Mouse (Mus musculus) layer of hippocampus, adult 9-10 months (tissue): ENCODE data around the gene Zwilch.
A peak's percentile ranks its signal among the peaks of the same experiment; 100 is the strongest.
"Not testable (repeated sequence)": the region's sequence is repeated elsewhere in the genome, so short reads cannot be mapped to it uniquely, and the experiment has no call there.

Experiments
- DNase-seq: peaks from one replicate; pipeline ENCODE4 v3.0.0; 2022; ENCODE audit warnings: low spot score

The Zwilch gene

DNA sequence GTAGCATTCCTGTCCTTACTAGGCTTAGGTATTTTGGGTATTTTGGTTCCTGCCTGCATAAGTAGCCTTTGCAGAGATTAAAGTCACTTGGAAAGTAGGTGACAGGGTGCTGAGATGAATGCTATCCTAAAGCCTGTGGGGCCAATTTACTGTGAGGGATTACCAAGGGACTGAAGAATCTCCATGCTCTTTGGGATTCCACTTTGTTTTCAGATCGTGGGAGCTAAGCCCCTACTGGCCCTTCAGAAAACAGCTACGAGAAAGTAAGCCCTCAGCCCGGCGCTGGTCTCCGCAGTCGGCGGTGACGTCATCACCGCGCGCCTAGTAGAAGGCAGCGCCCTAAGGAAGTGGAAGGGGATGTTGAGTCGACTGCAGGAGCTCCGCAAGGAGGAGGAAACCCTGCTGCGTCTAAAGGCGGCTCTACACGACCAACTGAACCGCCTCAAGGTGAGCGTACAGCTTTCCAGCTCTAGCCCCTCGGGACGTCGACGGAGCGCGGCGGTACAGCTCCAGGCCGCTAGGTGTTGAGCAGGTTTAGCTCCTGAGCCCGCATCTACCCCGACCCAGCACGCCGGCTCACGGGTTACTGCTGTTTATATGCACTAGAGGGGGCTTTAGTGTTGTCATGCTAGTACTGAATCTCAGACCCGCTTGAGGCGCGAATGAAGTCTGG lies 6.2 kb upstream of the Zwilch start, which contains the start of gene Snapc5:
Gene Snapc5, plus strand, starts transcription at position 301 of the 673 bp plus-strand sequence.
- peak; percentile 73 for DNase-seq

DNA sequence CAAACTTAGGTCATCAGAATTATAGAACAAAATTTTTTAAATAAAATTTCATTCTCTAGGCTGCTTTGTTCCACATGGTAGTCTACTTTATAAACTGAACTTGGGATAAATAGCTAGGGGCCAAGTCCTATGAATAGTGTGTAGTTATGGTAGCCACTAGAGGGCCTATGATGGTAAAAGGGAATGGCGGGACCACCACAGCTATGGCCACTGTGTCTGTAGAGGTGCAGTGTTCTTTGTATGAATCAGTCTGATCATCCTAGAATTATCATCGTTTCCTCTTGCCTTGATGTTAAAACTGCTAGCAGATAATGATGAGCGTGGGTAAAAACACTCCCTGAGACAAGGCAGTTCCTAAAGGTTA lies 5.7 kb upstream of the Zwilch start:
- no peak for DNase-seq

DNA sequence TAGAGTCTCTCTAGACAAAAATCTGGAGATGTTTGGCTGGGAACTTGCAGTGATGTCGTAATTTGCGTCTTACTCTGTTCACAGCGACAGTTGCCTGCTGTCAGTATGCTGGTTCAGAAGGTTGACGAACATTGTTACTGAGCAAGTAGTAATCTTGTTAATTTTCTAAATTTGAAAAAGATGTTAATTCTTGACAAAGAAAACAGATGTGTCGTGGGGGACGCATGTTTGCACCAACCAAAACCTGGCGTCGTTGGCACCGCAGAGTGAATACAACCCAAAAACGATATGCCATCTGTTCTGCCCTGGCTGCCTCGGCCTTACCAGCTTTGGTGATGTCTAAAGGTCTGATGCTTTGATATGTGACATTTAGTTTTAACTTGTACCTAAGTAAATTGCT lies 2.5 kb upstream of the Zwilch start:
- DNase-seq: peak; percentile 30

DNA sequence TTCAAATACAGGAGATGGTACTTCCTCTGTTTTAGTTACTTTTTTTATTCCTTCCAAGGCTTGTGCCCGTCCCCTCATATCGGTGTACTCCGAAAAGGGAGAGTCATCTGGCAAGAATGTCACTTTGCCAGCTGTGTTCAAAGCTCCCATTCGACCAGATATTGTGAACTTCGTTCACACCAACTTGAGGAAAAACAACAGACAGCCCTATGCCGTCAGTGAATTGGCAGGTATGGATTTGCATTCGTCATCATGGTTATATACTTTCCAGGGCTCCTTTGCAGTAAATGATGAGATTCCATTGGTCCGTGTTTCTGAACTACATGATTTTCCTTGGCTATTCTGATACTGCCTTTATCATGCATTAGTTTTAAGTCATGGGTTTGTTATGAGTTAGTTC lies 1.9 kb upstream of the Zwilch start:
- no peak for DNase-seq

DNA sequence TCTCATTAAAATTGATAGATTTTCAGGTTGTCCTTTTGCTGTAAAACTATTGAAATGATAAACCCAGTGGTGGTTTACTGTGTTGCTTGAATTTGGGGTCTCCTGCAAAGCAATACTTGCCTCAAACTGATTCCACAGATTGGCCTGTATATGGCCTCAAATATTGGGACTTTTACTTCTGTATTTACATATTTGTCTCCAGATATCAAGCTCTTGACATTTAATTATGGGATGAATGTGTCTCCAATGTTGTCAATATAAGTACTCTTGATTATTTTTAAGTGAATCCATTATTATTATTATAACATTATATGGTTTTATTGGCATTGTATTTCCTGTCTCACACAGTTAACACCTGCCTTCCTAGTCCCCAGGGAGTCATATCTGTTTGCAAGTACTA lies 1.4 kb upstream of the Zwilch start:
- DNase-seq: no peak

DNA sequence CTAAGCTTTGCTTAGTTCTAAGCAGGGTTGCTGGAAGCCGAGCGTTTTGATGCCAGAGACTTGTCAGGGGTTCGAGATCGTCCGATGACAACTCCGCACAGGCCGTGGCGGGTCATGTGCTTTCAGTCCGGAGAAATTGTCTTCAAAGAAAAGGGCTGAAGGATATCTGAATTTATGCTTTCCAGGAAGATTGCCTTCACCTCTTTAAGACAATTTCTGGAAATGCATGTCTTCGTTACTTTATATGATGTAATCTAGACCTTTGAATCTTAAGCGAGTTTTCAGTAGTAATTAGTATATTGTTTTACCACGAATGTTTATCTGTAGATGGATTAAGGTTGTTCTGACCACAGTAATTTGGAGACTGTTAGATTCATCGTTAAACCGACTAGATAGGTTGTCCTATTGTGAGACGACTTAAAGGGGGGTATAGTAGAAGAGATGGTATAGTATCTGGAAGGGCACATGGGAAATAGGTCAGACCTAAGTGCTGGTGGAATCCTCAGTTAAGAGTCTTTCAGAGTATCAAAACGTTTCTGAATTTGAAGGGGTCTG lies 839 bp upstream of the Zwilch start:
- no peak for DNase-seq

DNA sequence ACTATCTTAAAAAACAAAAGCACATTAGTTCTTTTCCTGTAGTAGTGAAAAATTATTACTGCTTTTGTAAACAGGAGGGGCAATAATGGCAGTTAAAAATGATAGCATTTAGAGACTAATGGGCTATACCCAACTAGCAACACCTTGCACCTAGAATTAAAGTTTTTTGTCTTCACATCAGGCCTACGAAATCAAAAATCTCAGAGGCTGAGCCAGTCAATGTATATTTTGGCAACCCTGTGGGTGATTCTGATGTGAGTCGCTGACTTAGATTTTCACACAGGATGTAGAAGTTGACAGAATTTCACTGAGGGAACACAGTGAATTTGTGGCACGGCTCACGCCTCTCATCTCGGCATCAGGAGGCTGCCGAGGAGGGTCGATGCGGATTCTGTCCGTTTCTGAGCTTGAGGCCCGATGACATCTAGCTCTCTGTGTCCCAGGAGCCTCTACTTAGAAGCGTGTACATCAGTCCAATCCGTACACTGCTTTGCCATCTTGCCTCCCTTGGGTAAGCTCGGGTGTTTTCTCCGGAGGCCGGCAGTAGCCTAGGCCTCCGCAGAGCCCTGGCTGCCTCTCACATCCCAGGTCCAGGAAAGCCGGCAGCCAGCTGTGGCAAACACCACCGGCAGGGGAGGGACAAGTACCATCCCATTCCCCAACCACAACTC lies 624 bp downstream of the Zwilch start:
- DNase-seq: no peak

DNA sequence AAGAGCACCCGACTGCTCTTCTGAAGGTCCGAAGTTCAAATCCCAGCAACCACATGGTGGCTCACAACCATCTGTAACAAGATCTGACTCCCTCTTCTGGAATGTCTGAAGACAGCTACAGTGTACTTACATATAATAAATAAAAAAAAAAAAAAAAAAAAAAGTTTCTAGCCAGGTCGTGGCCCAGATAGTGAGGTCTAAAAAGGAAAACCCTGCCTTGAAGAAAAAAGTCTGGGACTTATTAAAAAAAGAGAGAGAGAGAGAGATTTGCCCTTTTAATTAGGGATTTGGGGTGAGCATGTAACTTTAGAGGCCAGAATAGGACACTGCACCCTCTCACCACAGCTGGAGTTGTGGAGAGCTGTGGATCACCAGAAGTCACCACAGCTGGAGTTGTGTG lies 2.9 kb downstream of the Zwilch start:
- DNase-seq: not testable (repeated sequence)

DNA sequence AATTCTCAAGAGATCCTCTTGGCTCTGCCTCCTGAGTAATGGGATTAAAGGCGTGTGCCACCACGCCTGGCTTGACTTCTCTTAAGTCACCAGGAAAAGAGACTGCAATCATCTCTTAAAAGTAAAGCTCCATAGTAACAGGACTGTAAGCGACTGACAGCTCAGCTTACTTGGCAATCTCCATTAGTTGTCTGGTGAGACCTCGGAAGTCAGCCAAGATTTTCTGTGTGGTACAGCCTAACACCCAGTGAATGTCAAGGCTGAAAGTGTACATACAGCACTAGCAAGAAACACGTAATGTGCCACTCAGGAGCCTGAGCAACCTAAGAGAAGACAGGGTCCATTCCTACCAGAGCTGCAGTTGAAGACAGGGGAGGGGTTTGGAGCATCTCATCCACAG lies 12.4 kb downstream of the Zwilch start:
- DNase-seq: no peak

DNA sequence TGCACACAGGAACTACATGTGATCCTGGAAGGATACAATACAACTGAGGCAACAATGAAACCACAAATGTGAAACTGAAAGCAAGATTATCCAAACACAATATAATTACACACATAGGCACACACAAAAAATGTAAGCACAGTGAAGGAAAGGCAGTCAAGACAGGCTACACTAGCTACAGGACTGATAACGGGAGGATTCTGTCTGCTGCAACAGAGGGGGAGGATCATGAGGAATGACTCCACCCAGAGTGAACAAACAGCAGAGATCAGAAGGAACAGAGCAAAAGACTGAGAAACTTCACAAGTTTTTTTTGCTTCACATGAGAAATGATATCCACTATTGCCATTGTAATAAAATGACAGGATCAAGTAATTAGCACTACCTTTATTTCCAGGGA lies 16.3 kb downstream of the Zwilch start:
- no peak for DNase-seq

DNA sequence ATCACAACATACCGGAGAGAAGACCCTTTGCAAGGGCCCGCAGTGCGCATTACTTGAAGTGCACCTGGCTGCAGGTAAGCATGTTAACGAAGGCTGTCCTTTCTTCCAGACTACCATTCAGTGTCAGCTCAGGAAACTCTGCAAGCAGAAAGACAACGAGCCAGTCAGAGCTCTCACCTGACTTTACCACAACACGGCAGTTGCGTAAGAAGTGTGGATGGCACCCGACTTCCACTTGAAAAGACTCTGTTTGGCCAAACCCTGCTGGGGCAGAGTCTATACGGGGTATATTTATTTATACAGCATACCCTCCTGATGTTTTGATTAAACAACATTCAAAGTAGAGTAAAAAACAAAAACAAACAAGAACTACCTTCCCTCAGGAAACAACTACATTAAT lies 33.0 kb downstream of the Zwilch start:
- no peak for DNase-seq

DNA sequence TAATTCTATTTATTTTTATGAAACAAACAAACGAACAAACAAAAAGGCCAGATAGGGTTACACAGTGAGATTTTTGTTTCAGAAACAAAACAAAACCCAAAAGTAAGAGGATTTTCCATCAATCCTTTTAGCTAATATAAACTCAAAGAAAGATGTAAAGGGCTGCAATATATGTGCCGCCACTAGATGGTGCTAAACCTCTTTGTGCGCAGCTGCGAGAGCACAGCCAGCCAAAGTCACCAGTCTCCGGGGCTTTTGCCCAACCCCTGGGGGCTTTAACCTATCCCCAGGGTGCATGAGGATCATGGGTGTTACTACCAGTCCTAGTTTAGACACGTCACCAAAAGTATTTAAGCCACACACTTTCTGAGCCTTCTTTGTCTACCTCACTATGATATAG lies 34.0 kb downstream of the Zwilch start:
- peak; percentile 39 for DNase-seq

DNA sequence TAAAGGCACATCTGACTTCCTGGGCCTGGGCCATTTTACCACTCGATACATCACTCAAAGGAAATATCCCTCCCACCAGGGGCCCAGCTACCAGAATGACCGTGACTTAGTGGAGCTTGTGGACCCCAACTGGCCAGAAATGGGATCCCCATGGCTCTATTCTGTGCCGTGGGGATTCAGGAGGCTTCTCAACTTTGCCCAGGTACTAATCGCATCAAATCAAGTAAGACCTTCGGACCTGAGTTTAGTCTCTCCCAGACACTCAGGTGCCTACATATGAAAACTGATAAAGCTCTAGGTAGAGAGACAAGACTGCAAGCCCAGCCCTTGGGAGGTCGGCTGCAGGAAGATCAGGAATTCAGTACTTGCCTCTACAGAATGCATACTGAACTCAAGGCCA lies 41.3 kb downstream of the Zwilch start:
- no peak for DNase-seq

DNA sequence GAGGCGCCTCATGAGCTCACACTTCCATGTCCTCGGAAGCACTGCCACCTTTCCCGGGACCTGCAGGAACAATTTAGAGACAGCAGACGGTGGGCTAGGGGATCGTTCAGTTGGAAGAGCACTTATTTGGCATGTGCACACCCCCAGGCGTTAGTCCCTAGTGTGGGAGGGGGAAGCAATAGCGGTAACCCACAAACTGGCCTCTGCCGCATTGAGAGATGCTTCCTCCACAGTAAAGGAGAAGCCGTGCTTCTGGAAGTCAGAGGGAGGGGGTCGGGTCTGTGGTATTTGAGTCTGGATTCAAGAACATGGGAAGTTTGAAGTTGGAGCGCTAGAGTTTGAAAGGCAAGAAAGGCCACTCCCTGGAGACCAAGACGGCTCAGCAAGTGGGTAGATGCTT lies 46.8 kb downstream of the Zwilch start:
- DNase-seq: no peak

DNA sequence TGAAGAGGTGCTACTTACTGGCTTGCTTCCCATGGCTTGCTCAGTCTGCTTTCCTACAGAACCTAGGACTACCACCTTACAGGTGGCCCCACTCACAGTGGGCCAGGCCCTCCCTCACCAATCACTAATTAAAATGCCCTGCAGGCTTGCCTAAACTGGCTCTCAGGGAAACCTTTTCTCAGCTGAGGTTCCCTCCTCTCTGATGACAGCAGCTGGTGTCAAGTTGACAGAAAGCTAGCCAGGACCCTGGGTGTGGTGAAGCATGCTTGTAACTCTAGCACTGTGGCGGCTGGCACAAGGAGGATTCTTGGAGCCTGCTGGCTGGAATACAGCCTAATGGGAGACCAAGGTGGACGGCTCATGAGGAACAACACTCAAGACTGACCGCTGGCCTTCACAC lies 47.6 kb downstream of the Zwilch start:
- no peak for DNase-seq

DNA sequence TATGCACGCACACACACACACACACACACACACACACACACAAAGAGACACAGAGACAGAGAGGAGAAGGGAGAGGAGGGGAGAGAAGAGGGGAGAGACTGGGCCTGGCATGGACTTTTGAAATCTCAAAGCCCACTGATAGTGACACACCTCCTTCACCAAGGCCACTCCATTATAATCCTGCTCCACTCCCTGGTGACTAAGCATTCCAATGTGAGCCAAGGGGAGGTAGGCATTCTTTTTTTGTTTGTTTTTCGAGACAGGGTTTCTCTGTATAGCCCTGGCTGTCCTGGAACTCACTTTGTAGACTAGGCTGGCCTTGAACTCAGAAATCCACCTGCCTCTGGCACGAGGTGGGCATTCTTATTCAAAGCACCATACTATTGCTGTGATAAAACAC lies 48.1 kb downstream of the Zwilch start:
- DNase-seq: not testable (repeated sequence)

DNA sequence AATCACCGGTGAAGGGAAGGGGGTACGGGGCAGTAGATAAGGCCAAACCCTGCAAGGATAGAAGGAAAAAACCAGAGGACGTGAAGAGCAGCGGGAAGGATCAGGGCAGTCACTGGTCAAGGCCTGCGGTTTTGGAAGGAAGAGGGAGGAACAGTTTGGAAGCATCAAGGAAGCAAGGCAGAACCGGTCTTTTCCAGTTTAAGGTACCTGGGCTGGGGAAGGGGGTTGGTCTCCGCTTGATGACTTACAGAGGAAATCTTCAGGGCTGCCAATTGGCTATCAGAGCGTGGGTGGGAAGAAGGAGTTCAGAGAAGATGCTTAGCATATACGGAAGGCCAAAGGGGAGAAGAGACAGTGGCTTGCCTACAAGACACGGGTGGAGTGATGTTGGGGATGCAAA lies 50.3 kb downstream of the Zwilch start:
- no peak for DNase-seq

DNA sequence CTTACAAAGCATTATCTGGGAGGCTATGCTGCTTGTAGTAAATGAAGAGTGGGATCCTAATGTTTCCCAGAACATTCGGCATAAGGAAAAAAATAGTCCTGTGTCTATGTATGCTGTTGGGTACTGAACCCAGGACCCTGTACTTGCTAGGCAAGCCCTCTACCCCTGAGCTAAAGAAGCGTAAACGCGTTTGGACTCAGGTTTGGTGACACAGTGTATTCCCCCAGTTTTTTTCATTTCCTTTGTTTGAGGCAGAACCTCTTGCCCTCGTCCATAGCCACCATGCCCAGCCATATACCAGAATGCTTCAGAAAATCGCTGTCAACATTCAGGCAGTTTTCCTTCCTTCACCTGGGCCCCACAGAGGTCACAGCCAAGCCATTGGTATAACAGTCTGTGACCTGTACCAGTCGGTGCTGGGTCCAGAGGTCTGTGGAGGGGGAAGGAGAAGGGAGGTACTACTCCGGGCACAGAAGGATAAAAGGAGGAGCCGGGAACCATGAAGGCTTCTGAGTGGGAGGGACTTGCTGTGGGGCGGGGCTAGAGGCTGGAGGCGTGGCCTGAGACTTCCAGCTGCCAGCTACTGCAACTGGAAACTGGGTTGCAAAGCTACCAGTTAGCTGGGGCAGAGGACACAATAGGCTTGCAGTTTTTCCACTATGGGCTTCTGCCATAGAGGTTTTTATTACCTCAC lies 52.2 kb downstream of the Zwilch start:
- no peak for DNase-seq

DNA sequence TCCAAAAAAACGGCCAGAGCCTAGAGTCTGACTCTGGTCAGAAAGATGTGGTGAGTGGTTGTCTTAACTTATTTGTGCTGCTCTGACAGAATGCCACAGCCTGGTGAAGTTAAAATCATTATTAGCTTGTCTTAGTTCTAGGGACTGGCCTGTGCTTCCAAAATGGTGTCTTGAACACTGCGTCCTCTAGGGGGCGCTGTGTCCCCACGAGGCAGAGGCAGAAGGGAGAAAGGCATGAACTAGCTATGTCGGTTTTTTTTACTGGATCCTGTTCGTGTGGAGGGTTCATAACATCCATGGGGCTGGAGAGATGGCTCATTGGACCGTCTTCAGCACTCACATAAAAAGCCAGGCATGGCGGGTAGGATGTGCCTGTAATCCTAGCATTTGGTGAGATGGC lies 53.0 kb downstream of the Zwilch start:
- peak; percentile 5 for DNase-seq

DNA sequence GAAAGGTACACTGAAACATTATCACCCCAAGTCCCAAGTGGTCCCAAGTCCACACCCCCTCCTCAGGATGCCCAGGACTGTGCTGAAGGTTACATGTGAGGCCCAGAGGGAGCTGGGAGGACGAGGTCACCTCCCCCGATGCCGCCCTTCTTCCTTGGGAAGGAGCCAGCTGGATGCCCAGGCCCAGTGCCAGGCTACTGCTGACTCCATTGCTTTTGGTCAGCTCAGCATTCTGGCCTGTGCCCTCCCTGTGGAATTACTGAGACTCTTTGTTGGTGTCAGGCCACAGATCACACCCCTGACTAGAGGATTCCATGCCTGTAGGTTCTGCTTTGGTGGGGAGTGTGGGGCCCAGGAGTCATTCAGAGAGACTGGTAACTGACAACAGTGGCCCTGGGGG lies 56.0 kb downstream of the Zwilch start, which contains the start of gene Lctl:
Gene Lctl, plus strand, starts transcription at position 272 of the 400 bp plus-strand sequence.
- no peak for DNase-seq

DNA sequence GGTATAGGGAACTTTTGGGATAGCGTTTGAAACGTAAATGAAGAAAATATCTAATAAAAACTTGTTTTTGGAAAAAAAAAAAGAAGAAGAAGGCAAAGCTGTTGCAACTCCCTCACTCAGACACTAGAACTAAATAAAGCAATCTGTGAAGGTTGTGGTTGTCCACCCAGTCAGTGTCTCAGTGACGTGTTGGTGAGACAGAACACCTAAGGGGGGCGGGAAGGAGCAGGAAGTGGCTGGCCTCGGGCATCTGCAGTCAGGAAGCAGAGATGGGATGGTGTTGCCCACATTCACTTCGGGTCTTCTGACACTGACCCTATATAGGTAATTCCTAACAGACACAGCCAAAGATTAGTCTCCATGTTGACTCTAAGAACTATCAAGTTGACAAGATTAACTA lies 57.1 kb downstream of the Zwilch start:
- no peak for DNase-seq

DNA sequence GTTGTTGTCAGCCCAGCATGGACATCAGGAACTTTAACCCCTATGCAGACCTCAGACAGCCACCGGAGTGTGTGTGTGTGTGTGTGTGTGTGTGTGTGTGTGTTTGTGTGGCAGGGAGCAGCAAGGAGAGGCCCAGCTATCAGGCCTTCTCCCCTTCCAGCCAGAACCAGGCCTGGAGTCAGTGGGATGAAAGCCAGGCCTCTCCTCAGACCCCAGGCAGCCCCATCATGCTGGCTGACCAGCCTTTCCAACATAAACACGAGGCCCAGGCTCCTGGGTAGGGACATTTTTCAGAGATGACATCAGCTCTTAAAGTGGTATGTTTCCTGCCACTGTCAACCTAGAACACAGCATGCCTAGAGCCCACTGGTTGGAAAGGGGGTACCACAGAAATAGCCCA lies 58.3 kb downstream of the Zwilch start:
- DNase-seq: no peak

DNA sequence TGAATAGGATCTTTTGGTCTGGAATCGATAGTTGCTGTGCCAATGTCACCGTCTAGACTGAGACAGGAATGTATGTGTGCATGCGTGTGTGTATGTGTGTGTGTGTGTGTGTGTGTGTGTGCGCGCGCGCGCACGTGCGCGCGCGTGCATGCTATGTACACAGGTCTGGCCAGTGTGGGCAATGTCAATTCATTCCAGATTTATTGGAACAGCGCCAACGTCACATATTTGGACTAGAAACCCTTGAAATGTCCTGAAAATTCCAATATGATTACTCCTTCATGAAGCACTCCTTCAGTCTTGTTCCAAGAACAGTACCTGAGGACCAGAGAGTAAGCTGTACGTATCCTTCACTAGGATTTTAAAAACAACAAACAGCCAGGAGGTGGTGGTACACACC lies 62.4 kb downstream of the Zwilch start:
- no peak for DNase-seq
